Mouse (Mus musculus): Measurements from ENCODE around the gene Wiz. TPM values are rescaled to one million over a fixed set of nuclear protein-coding genes. Genes with fewer than 3 reads are reported as not detected.
A peak's percentile ranks its signal among the peaks of the same experiment; 100 is the strongest.

The Wiz gene
- total RNA-seq, 2 experiments from 2014 or later = 38.3 to 44.9 TPM

GRCm38 (mm10) chr17:32378786-32379185 lies 10.5 kb downstream of the Wiz start:
- DNase-seq = no peak

- DNase-seq = no peak
These were observed 12.1 kb downstream of the Wiz start for GRCm38 (mm10) chr17:32377137-32377536.

GRCm38 (mm10) chr17:32376475-32376874 lies 12.8 kb downstream of the Wiz start:
- no peak for DNase-seq

- no peak for DNase-seq
These were observed 20.2 kb downstream of the Wiz start for GRCm38 (mm10) chr17:32368991-32369578.

- DNase-seq = no peak
These were observed 21.5 kb downstream of the Wiz start for GRCm38 (mm10) chr17:32367706-32368105.

- no peak for DNase-seq
These were observed 23.9 kb downstream of the Wiz start for GRCm38 (mm10) chr17:32365296-32365695.

GRCm38 (mm10) chr17:32364850-32365249 lies 24.4 kb downstream of the Wiz start:
- no peak for DNase-seq

- DNase-seq = peak; percentile 95
These were observed 24.9 kb downstream of the Wiz start for GRCm38 (mm10) chr17:32364331-32364730.

GRCm38 (mm10) chr17:32363821-32364301 lies 25.4 kb downstream of the Wiz start:
- no peak for DNase-seq

- no peak for DNase-seq
These were observed 26.6 kb downstream of the Wiz start for GRCm38 (mm10) chr17:32362686-32363085.

- peak; percentile 75 for DNase-seq
These were observed 29.3 kb downstream of the Wiz start for GRCm38 (mm10) chr17:32359928-32360327.

GRCm38 (mm10) chr17:32358943-32359340 lies 30.3 kb downstream of the Wiz start:
- DNase-seq = no peak

GRCm38 (mm10) chr17:32358192-32358942 lies 30.9 kb downstream of the Wiz start:
- no peak for DNase-seq

- DNase-seq = peak; percentile 64
These were observed 32.2 kb downstream of the Wiz start for GRCm38 (mm10) chr17:32356766-32357760.

GRCm38 (mm10) chr17:32356281-32356680 lies 33.0 kb downstream of the Wiz start:
- no peak for DNase-seq

- no peak for DNase-seq
These were observed 34.2 kb downstream of the Wiz start for GRCm38 (mm10) chr17:32355031-32355430.

GRCm38 (mm10) chr17:32354211-32354610 lies 35.0 kb downstream of the Wiz start:
- no peak for DNase-seq

- DNase-seq = peak; percentile 77
These were observed 35.5 kb downstream of the Wiz start for GRCm38 (mm10) chr17:32353696-32354095.

- DNase-seq = no peak
These were observed 37.5 kb downstream of the Wiz start for GRCm38 (mm10) chr17:32351726-32352125.

GRCm38 (mm10) chr17:32351269-32351668 lies 38.0 kb downstream of the Wiz start:
- no peak for DNase-seq

GRCm38 (mm10) chr17:32350382-32350983 lies 38.8 kb downstream of the Wiz start, which contains the start of gene Akap8l:
Gene Akap8l (minus strand): TSS chr17:32350607.
- DNase-seq = peak; percentile 95

- no peak for DNase-seq
These were observed 39.3 kb downstream of the Wiz start for GRCm38 (mm10) chr17:32349851-32350381.

Measured in adrenal gland, postnatal 10 days (tissue).